Mouse (Mus musculus): ENCODE results near the gene Lrrc4b. TPM values are rescaled to one million over a fixed set of nuclear protein-coding genes. Genes with fewer than 3 reads are reported as not detected.

The Lrrc4b gene
- polyA plus RNA-seq, 2 experiments = 1.6 to 15.3 TPM

DNA sequence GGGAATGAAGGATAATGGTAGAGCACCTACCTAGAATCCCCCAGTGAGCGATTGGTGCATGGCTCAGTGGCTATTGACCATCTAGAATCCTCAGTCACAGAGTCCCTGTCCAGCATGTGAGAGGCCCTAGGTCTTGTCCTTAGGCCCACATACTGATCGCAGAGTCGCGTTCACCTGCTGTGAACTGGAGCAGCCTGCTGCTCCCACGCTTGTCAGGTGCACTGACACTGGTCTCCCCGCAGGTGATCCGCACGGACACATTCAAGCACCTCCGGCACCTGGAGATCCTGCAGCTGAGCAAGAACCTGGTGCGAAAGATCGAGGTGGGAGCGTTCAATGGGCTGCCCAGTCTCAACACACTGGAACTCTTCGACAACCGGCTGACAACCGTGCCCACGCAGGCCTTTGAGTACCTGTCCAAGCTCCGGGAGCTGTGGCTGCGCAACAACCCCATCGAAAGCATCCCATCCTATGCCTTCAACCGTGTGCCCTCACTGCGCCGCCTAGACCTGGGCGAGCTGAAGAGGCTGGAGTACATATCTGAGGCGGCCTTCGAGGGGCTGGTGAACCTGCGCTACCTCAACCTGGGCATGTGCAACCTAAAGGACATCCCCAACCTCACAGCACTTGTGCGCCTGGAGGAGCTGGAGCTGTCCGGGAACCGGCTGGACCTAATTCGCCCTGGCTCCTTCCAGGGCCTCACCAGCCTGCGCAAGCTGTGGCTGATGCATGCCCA lies 32.1 kb downstream of the Lrrc4b start:
- no peak for TF ChIP-seq POLR2A (IDR thresholded peaks at IDR 0.05; ENCODE audit: borderline replicate concordance, extremely low read depth, insufficient read depth, insufficient read length)
- Histone ChIP-seq H3K27me3 (ENCODE audit: control insufficient read depth, insufficient read depth, low read length) (peaks cover 39% of the 10 kb centered on the region), H3K9me3 (ENCODE audit: control insufficient read depth, low read length) (no peaks in the 10 kb centered on the region), H3K36me3 (ENCODE audit: control insufficient read depth, insufficient read depth, low read length) (0 out of 2 replicates have a peak, but pooled peaks cover 9% of the 10 kb centered on the region), H3K9ac (ENCODE audit: low read depth, low read length, severe bottlenecking) (no peak overlapping the region), H3K4me1 (ENCODE audit: control insufficient read depth, insufficient read depth, low read length) (peaks cover 2% of the 10 kb centered on the region; the same call in 1 of the 2 replicates), H3K4me2 (replicated peaks; ENCODE audit: low read depth, low read length, severe bottlenecking) (no peak overlapping the region), H3K27ac (replicated peaks; ENCODE audit: low read depth, low read length) (no peak overlapping the region), H3K4me3 (replicated peaks; ENCODE audit: low read length) (no peak overlapping the region)
- WGBS = 72% methylated on average over 30 of the region's 31 CpGs
- no peak for DNase-seq (ENCODE audit: low spot score)
- no peak for ATAC-seq (ENCODE audit: low FRiP score, low read depth)

GRCm38 (mm10) chr7:44461503-44462217 lies 32.8 kb downstream of the Lrrc4b start:
- DNase-seq (ENCODE audit: low spot score) (no peak), ATAC-seq (ENCODE audit: low FRiP score, low read depth) (no peak)
- Histone ChIP-seq H3K9ac (ENCODE audit: low read depth, low read length, severe bottlenecking) (no peak overlapping the region), H3K36me3 (ENCODE audit: control insufficient read depth, insufficient read depth, low read length) (0 out of 2 replicates have a peak, but pooled peaks cover 9% of the 10 kb centered on the region), H3K4me3 (replicated peaks; ENCODE audit: low read length) (peak overlapping the region; percentile 27; the same call in 1 of the 2 replicates), H3K9me3 (ENCODE audit: control insufficient read depth, low read length) (no peaks in the 10 kb centered on the region), H3K27ac (replicated peaks; ENCODE audit: low read depth, low read length) (no peak overlapping the region), H3K4me2 (replicated peaks; ENCODE audit: low read depth, low read length, severe bottlenecking) (no peak overlapping the region), H3K4me1 (ENCODE audit: control insufficient read depth, insufficient read depth, low read length) (peaks cover 2% of the 10 kb centered on the region; the same call in 1 of the 2 replicates), H3K27me3 (ENCODE audit: control insufficient read depth, insufficient read depth, low read length) (peaks cover 39% of the 10 kb centered on the region)
- 52% methylated on average over 51 of the region's 57 CpGs for WGBS
- TF ChIP-seq POLR2A (IDR thresholded peaks at IDR 0.05; ENCODE audit: borderline replicate concordance, extremely low read depth, insufficient read depth, insufficient read length) = no peak

DNA sequence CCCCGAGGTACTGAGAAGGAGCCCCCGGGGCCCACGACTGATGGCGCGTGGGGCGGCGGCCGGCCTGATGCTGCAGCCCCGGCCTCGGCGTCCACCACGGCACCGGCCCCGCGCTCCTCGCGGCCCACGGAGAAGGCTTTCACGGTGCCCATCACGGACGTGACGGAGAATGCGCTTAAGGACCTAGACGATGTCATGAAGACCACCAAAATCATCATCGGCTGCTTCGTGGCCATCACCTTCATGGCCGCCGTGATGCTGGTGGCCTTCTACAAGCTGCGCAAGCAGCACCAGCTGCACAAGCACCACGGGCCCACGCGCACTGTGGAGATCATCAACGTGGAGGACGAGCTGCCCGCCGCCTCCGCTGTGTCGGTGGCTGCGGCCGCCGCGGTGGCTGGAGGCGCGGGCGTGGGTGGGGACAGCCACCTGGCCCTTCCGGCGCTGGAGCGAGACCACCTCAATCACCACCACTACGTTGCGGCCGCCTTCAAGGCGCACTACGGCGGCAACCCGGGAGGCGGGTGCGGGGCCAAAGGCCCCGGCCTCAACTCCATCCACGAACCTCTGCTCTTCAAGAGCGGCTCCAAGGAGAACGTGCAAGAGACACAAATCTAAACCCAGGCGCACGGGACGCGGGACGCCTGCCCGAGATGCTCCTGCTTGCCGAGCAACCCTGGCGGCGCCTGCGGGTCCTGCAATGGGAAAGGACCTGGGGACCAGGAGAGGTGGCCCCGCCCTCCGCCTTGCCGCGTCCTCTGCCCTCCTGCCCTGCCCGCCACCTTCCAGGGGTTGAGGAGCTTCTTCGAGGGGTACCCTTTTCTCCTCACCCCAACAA lies 33.6 kb downstream of the Lrrc4b start:
- H3K36me3 ChIP-seq (ENCODE audit: control insufficient read depth, insufficient read depth, low read length) = 0 out of 2 replicates have a peak, but pooled peaks cover 9% of the 10 kb centered on the region
- H3K9ac ChIP-seq (ENCODE audit: low read depth, low read length, severe bottlenecking) = no peak overlapping the region
- peak overlapping the region; percentile 43 for H3K4me2 ChIP-seq (replicated peaks; ENCODE audit: low read depth, low read length, severe bottlenecking)
- 10% methylated on average over 60 of the region's 77 CpGs for WGBS
- peak overlapping the region; percentile 27 for H3K4me3 ChIP-seq (replicated peaks; ENCODE audit: low read length)
- TF ChIP-seq POLR2A (IDR thresholded peaks at IDR 0.05; ENCODE audit: borderline replicate concordance, extremely low read depth, insufficient read depth, insufficient read length) = no peak
- H3K9me3 ChIP-seq (ENCODE audit: control insufficient read depth, low read length) = no peaks in the 10 kb centered on the region
- ATAC-seq (ENCODE audit: low FRiP score, low read depth) (no peak), DNase-seq (ENCODE audit: low spot score) (no peak)
- no peak overlapping the region for H3K27ac ChIP-seq (replicated peaks; ENCODE audit: low read depth, low read length)
- H3K4me1 ChIP-seq (ENCODE audit: control insufficient read depth, insufficient read depth, low read length) = peaks cover 2% of the 10 kb centered on the region; the same call in 1 of the 2 replicates
- peaks cover 39% of the 10 kb centered on the region for H3K27me3 ChIP-seq (ENCODE audit: control insufficient read depth, insufficient read depth, low read length)

- no peak for DNase-seq (ENCODE audit: low spot score)
- H3K4me1 ChIP-seq (ENCODE audit: control insufficient read depth, insufficient read depth, low read length) = peaks cover 2% of the 10 kb centered on the region; the same call in 1 of the 2 replicates
- H3K4me2 ChIP-seq (replicated peaks; ENCODE audit: low read depth, low read length, severe bottlenecking) = peak overlapping the region; percentile 43
- ATAC-seq (ENCODE audit: low FRiP score, low read depth) = no peak
- peak overlapping the region; percentile 27; the same call in 1 of the 2 replicates for H3K4me3 ChIP-seq (replicated peaks; ENCODE audit: low read length)
- no peak overlapping the region for H3K27ac ChIP-seq (replicated peaks; ENCODE audit: low read depth, low read length)
- H3K27me3 ChIP-seq (ENCODE audit: control insufficient read depth, insufficient read depth, low read length) = peaks cover 39% of the 10 kb centered on the region
- H3K9me3 ChIP-seq (ENCODE audit: control insufficient read depth, low read length) = no peaks in the 10 kb centered on the region
- H3K36me3 ChIP-seq (ENCODE audit: control insufficient read depth, insufficient read depth, low read length) = 0 out of 2 replicates have a peak, but pooled peaks cover 9% of the 10 kb centered on the region
- H3K9ac ChIP-seq (ENCODE audit: low read depth, low read length, severe bottlenecking) = no peak overlapping the region
- 27% methylated on average over 7 of the region's 8 CpGs for WGBS
- TF ChIP-seq POLR2A (IDR thresholded peaks at IDR 0.05; ENCODE audit: borderline replicate concordance, extremely low read depth, insufficient read depth, insufficient read length) = no peak
These were observed 34.2 kb downstream of the Lrrc4b start for GRCm38 (mm10) chr7:44463056-44463425.
